Mouse (Mus musculus) left cerebral cortex, postnatal 36 days (tissue): ENCODE results near the gene Tmem200b. TPM values are rescaled to one million over a fixed set of nuclear protein-coding genes. Genes with fewer than 3 reads are reported as not detected.

Source experiments
- DNase-seq, 2 experiments: peaks; one replicate each; pipeline ENCODE4 v3.0.0; 2021 to 2022; ENCODE audit warnings: low spot score in 2 of 2, mixed read lengths in 1 of 2
- intact Hi-C: fragments of 180-260 bp; cut with DNase I; formaldehyde crosslinking; loops from one replicate; pipeline ENCODE4 v1.15.1; 2025
- total RNA-seq, 2 experiments: library from RNA; stranded (reverse); gene quantifications; 2 replicates each; pipeline ENCODE4 v1.2.3; 2021

Tmem200b gene
- total RNA-seq, 2 experiments from 2014 or later = 8.2 to 11.0 TPM

- no peak for DNase-seq
- intact Hi-C loops = no loop called here
Observed at GRCm38 (mm10) chr4:131939459-131939858, 17.9 kb downstream of the Tmem200b start.

GRCm38 (mm10) chr4:131940846-131941245, 19.3 kb downstream of the Tmem200b start:
- intact Hi-C loops = no loop called here

GRCm38 (mm10) chr4:131947848-131948247, 26.3 kb downstream of the Tmem200b start:
- intact Hi-C loops = no loop called here
- DNase-seq = no peak

More at GRCm38 (mm10) chr4:131940846-131941245, 19.3 kb downstream of the Tmem200b start:
- DNase-seq = no peak

GRCm38 (mm10) chr4:131949903-131950302, 28.3 kb downstream of the Tmem200b start:
- intact Hi-C loops = no loop called here
- no peak for DNase-seq

GRCm38 (mm10) chr4:131950657-131951056, 29.1 kb downstream of the Tmem200b start:
- intact Hi-C loops = no loop called here
- DNase-seq = no peak

GRCm38 (mm10) chr4:131957161-131957560, 35.6 kb downstream of the Tmem200b start:
- intact Hi-C loops = no loop called here
- no peak for DNase-seq

GRCm38 (mm10) chr4:131968873-131969272, 47.3 kb downstream of the Tmem200b start:
- intact Hi-C loops = no loop called here
- no peak for DNase-seq

GRCm38 (mm10) chr4:131970244-131970853, 48.8 kb downstream of the Tmem200b start:
- intact Hi-C loops = loop anchor here (10.0 kb wide), 1 partner anchor 204 kb away; no protein-coding TSS in a partner anchor
- DNase-seq = no peak

Other genes with a start within 250 kb of the Tmem200b start
- 10 to 100 TPM; 44.6 to 57.4 TPM for gene Ptpru, start 83.5 kb upstream of the Tmem200b start, total RNA-seq
- 10 to 100 TPM; 27.1 to 32.4 TPM for gene Mecr, start 78.3 kb upstream of the Tmem200b start, total RNA-seq
- gene Srsf4, start 48.2 kb upstream of the Tmem200b start, total RNA-seq = 10 to 100 TPM; 70.3 to 76.8 TPM
- under 1 TPM in 1 of 2 experiments, not detected in 1; 0.22 TPM for gene Gm10300, start 152.9 kb downstream of the Tmem200b start, total RNA-seq
- 10 to 100 TPM; 36.5 to 44.3 TPM for gene Epb41, start 153.6 kb downstream of the Tmem200b start, total RNA-seq
- gene Oprd1, start 222.7 kb downstream of the Tmem200b start, total RNA-seq = 10 to 100 TPM; 16.3 to 19.3 TPM